In genomic region chr14:106010961-106011360, GRCm38 (mm10) we compare ENCODE assay signal across 9 mouse cellular contexts.
DNase-seq lines count a peak whose midpoint lies in the region.
"Had no signal": no experiment of that assay in that cellular context is flagged by ENCODE, and none has a peak within 500 bp of the region (broad histone marks: within the 10 kb centered on the region; RNA-seq: fewer than 3 reads in every experiment).

No protein-coding gene starts in this region.

- DNase-seq in adrenal gland, adult (ENCODE audit: inconsistent age in 2 of 2, low spot score in 1 of 2), result peak; percentile 38 to 68
- DNase-seq in adrenal gland, postnatal 25 days, result no peak
- DNase-seq in heart, adult 8-10 months (ENCODE audit: low spot score), result peak; percentile 28
- DNase-seq in heart, adult 11 months, result no peak
- peak; percentile 28 to 49 for DNase-seq in right cerebral cortex, postnatal 10 days (ENCODE audit: low spot score in 2 of 2)
- DNase-seq in right cerebral cortex, postnatal 4 days, result no peak
- DNase-seq in thymus, postnatal 0 days (ENCODE audit: low spot score), result no peak
- DNase-seq in T-cell, adult 2 months (ENCODE audit: low spot score), result no peak
- DNase-seq: thymus, postnatal 14 days had no signal

Comparison
In these comparisons a context has a peak if more than half of its experiments do, and no peak if none do; other contexts are left out.
1. DNase-seq: peak in adrenal gland, adult (2 of 2), heart, adult 8-10 months (single experiment) and right cerebral cortex, postnatal 10 days (2 of 2); none in adrenal gland, postnatal 25 days (single experiment), heart, adult 11 months (single experiment), right cerebral cortex, postnatal 4 days (single experiment), thymus, postnatal 0 days (single experiment) and T-cell, adult 2 months (single experiment).